Mouse (Mus musculus): Measurements from ENCODE around the gene Actr1a. TPM values are rescaled to one million over a fixed set of nuclear protein-coding genes. Genes with fewer than 3 reads are reported as not detected.

Actr1a gene
- 10 to 100 TPM; 82.1 to 90.5 TPM for total RNA-seq (2021)
- polyA plus RNA-seq (2012; rRNA removed): 73.3 and 104 TPM in 2 replicates
- long read RNA-seq, transcript Actr1a-201 (11 exons, 2,757 nt): major isoform, 56 of 63 reads
- long read RNA-seq, partial matches to known transcripts: 3 of 63 reads
- long read RNA-seq, other reads (novel, unspliced or antisense): 4 of 63 reads

GRCm38 (mm10) chr19:46395109-46396009 lies at the start of gene Actr1a:
Gene Actr1a, minus strand, starts transcription at chr19:46395748.
- peak; percentile 44; the same call in 1 of the 2 replicates for TF ChIP-seq EP300 (IDR thresholded peaks at IDR 0.05; ENCODE audit: insufficient read depth, low read depth, low read length)
- no peak for TF ChIP-seq CTCF (IDR thresholded peaks at IDR 0.05)
- TF ChIP-seq POLR2A (IDR thresholded peaks at IDR 0.05; ENCODE audit: insufficient read depth, low read depth, low read length): peak; percentile 95
- H3K4me3 ChIP-seq: peak within 1 kb of the TSS; percentile 100
- WGBS: under 1% methylated on average over 51 of the region's 51 CpGs
- H3K27me3 ChIP-seq (ENCODE audit: control insufficient read depth, insufficient read depth, low read length): no peaks in the 10 kb centered on the region
- peaks cover 13% of the 10 kb centered on the region for H3K4me1 ChIP-seq (ENCODE audit: control insufficient read depth, insufficient read depth, low read length)
- intact Hi-C loops (cut with DNase I): loop anchor here (1.0 to 5.0 kb wide), 4 partner anchors 49 to 177 kb away; partner anchors contain the start of genes Arl3, Cuedc2, Sfxn2 and Trim8
- DNase-seq: peak; percentile 96 to 97
- peaks cover 5% of the 10 kb centered on the region for H3K79me2 ChIP-seq (replicated peaks; ENCODE audit: control insufficient read depth, insufficient read depth, low read length)
- H3K27ac ChIP-seq: peak within 1 kb of the TSS; percentile 91
- peak within 1 kb of the TSS; percentile 72 for H3K9ac ChIP-seq (ENCODE audit: low read depth, low read length)
- peaks cover 5% of the 10 kb centered on the region for H3K36me3 ChIP-seq (ENCODE audit: control insufficient read depth, insufficient read depth, low read length)

GRCm38 (mm10) chr19:46444209-46444608 lies 48.7 kb upstream of the Actr1a start:
- H3K27ac ChIP-seq: peak overlapping the region; percentile 34; the same call in 1 of the 2 replicates
- H3K4me1 ChIP-seq (ENCODE audit: control insufficient read depth, insufficient read depth, low read length): peaks cover 10% of the 10 kb centered on the region

GRCm38 (mm10) chr19:46443509-46443908 lies 48.0 kb upstream of the Actr1a start:
- Histone ChIP-seq H3K27me3 (ENCODE audit: control insufficient read depth, insufficient read depth, low read length) (no peaks in the 10 kb centered on the region), H3K79me2 (replicated peaks; ENCODE audit: control insufficient read depth, insufficient read depth, low read length) (peaks cover 4% of the 10 kb centered on the region; the same call in 1 of the 2 replicates), H3K27ac (peak overlapping the region; percentile 34; the same call in 1 of the 2 replicates), H3K4me3 (no peak overlapping the region), H3K4me1 (ENCODE audit: control insufficient read depth, insufficient read depth, low read length) (peaks cover 10% of the 10 kb centered on the region), H3K36me3 (ENCODE audit: control insufficient read depth, insufficient read depth, low read length) (no peaks in the 10 kb centered on the region), H3K9ac (ENCODE audit: low read depth, low read length) (no peak overlapping the region)
- intact Hi-C loops (cut with DNase I): loop anchor here (2.0 to 10.0 kb wide), 3 partner anchors 29 to 139 kb away; partner anchors contain the start of genes Cuedc2 and Nfkb2
- DNase-seq: no peak
- no peak for TF ChIP-seq CTCF (IDR thresholded peaks at IDR 0.05)
- TF ChIP-seq POLR2A (IDR thresholded peaks at IDR 0.05; ENCODE audit: insufficient read depth, low read depth, low read length): no peak
- no peak for TF ChIP-seq EP300 (IDR thresholded peaks at IDR 0.05; ENCODE audit: insufficient read depth, low read depth, low read length)
- 46% methylated on average over 6 of the region's 6 CpGs for WGBS

More at GRCm38 (mm10) chr19:46444209-46444608, 48.7 kb upstream of the Actr1a start:
- peak; percentile 64 to 79 for DNase-seq
- Histone ChIP-seq H3K36me3 (ENCODE audit: control insufficient read depth, insufficient read depth, low read length) (no peaks in the 10 kb centered on the region), H3K27me3 (ENCODE audit: control insufficient read depth, insufficient read depth, low read length) (no peaks in the 10 kb centered on the region), H3K9ac (ENCODE audit: low read depth, low read length) (no peak overlapping the region), H3K4me3 (no peak overlapping the region), H3K79me2 (replicated peaks; ENCODE audit: control insufficient read depth, insufficient read depth, low read length) (peaks cover 4% of the 10 kb centered on the region; the same call in 1 of the 2 replicates)
- intact Hi-C loops (cut with DNase I): loop anchor here (1.0 to 10.0 kb wide), 2 partner anchors 48 to 139 kb away; partner anchors contain the start of genes Nfkb2 and Sufu
- TF ChIP-seq EP300 (IDR thresholded peaks at IDR 0.05; ENCODE audit: insufficient read depth, low read depth, low read length): peak; percentile 80; the same call in 1 of the 2 replicates
- TF ChIP-seq POLR2A (IDR thresholded peaks at IDR 0.05; ENCODE audit: insufficient read depth, low read depth, low read length): no peak
- peak; percentile 96 for TF ChIP-seq CTCF (IDR thresholded peaks at IDR 0.05)
- 9% methylated on average over 6 of the region's 6 CpGs for WGBS

GRCm38 (mm10) chr19:46435492-46435891 lies 39.9 kb upstream of the Actr1a start:
- intact Hi-C loops (cut with DNase I): no loop called here
- Histone ChIP-seq H3K9ac (ENCODE audit: low read depth, low read length) (no peak overlapping the region), H3K4me3 (no peak overlapping the region), H3K79me2 (replicated peaks; ENCODE audit: control insufficient read depth, insufficient read depth, low read length) (0 out of 2 replicates have a peak, but pooled peaks cover 1% of the 10 kb centered on the region), H3K27me3 (ENCODE audit: control insufficient read depth, insufficient read depth, low read length) (no peaks in the 10 kb centered on the region), H3K36me3 (ENCODE audit: control insufficient read depth, insufficient read depth, low read length) (no peaks in the 10 kb centered on the region), H3K4me1 (ENCODE audit: control insufficient read depth, insufficient read depth, low read length) (no peaks in the 10 kb centered on the region), H3K27ac (no peak overlapping the region)
- 26% methylated on average over 7 of the region's 7 CpGs for WGBS
- TF ChIP-seq POLR2A (IDR thresholded peaks at IDR 0.05; ENCODE audit: insufficient read depth, low read depth, low read length) (no peak), CTCF (IDR thresholded peaks at IDR 0.05) (peak; percentile 53)
- DNase-seq: no peak

- TF ChIP-seq CTCF (IDR thresholded peaks at IDR 0.05) (no peak), POLR2A (IDR thresholded peaks at IDR 0.05; ENCODE audit: insufficient read depth, low read depth, low read length) (no peak)
- Histone ChIP-seq H3K27ac (no peak overlapping the region), H3K9ac (ENCODE audit: low read depth, low read length) (no peak overlapping the region), H3K36me3 (ENCODE audit: control insufficient read depth, insufficient read depth, low read length) (no peaks in the 10 kb centered on the region), H3K79me2 (replicated peaks; ENCODE audit: control insufficient read depth, insufficient read depth, low read length) (0 out of 2 replicates have a peak, but pooled peaks cover 1% of the 10 kb centered on the region), H3K4me1 (ENCODE audit: control insufficient read depth, insufficient read depth, low read length) (no peaks in the 10 kb centered on the region), H3K27me3 (ENCODE audit: control insufficient read depth, insufficient read depth, low read length) (no peaks in the 10 kb centered on the region), H3K4me3 (no peak overlapping the region)
- DNase-seq: no peak
- 88% methylated on average over 9 of the region's 9 CpGs for WGBS
- intact Hi-C loops (cut with DNase I): no loop called here
These were observed 39.0 kb upstream of the Actr1a start for GRCm38 (mm10) chr19:46434591-46434990.

All from heart, adult 2 months (tissue).